Mouse (Mus musculus) limb, embryonic 14.5 days (tissue): ENCODE results near the gene Corin. TPM values are rescaled to one million over a fixed set of nuclear protein-coding genes. Genes with fewer than 3 reads are reported as not detected.

Experiments
- ATAC-seq: fragments of 200-750 bp; cut with Nextera tagmentation; 2 replicates; pipeline ENCODE4 v1.8.0; 2017; ENCODE audit warnings: low read depth, moderate number of reproducible peaks, moderate TSS enrichment; ENCODE audit not compliant: low FRiP score
- DNase-seq: peaks from one replicate; pipeline ENCODE4 v3.0.0-alpha.2; 2015; ENCODE audit warnings: low spot score
- H3K27ac ChIP-seq: fragments of 300-500 bp; sonication (generic); replicated peaks from 2 replicates; pipeline ENCODE4 v1.5.1; 2014; ENCODE audit warnings: low read depth, mild to moderate bottlenecking, low read length, moderate library complexity, mixed read lengths
- H3K27me3 ChIP-seq: fragments of 300-500 bp; sonication (generic); 2 replicates; pipeline ENCODE4 v1.6.1; 2014; ENCODE audit warnings: low read length, mixed read lengths; ENCODE audit not compliant: control insufficient read depth, insufficient read depth
- H3K36me3 ChIP-seq: fragments of 300-500 bp; sonication (generic); 2 replicates; pipeline ENCODE4 v1.6.1; 2014; ENCODE audit warnings: mild to moderate bottlenecking, low read length, moderate library complexity, mixed read lengths; ENCODE audit not compliant: control insufficient read depth, insufficient read depth
- H3K4me1 ChIP-seq: fragments of 300-500 bp; sonication (generic); 2 replicates; pipeline ENCODE4 v1.6.1; 2014; ENCODE audit warnings: antibody characterized with exemption, low read length, mixed read lengths; ENCODE audit not compliant: control insufficient read depth, insufficient read depth
- H3K4me2 ChIP-seq: fragments of 300-500 bp; sonication (generic); replicated peaks from 2 replicates; pipeline ENCODE4 v1.6.1; 2014; ENCODE audit warnings: low read depth, mild to moderate bottlenecking, low read length, moderate library complexity; ENCODE audit not compliant: severe bottlenecking
- H3K4me3 ChIP-seq: fragments of 300-500 bp; sonication (generic); replicated peaks from 2 replicates; pipeline ENCODE4 v1.5.1; 2014; ENCODE audit warnings: low read length
- H3K9ac ChIP-seq: fragments of 300-500 bp; sonication (generic); 2 replicates; pipeline ENCODE4 v1.6.1; 2014; ENCODE audit warnings: mild to moderate bottlenecking, low read depth, low read length, moderate library complexity; ENCODE audit not compliant: severe bottlenecking
- H3K9me3 ChIP-seq: fragments of 300-500 bp; sonication (generic); 2 replicates; pipeline ENCODE4 v1.6.1; 2016; ENCODE audit warnings: low read length; ENCODE audit not compliant: control insufficient read depth
- POLR2A ChIP-seq: fragments of 200-500 bp; IDR thresholded peaks from 2 replicates; pipeline ENCODE4 v1.8.0; 2012; ENCODE audit warnings: inconsistent platforms, mild to moderate bottlenecking, moderate library complexity, borderline replicate concordance; ENCODE audit not compliant: insufficient read depth, insufficient read length; ENCODE audit errors: extremely low read depth
- WGBS: fragments of 180-500 bp; shearing (Covaris S2); extraction: QIAGEN DNeasy Blood & Tissue Kit; methylation state at CpG from one replicate; pipeline ENCODE4 v1.1.7; 2014; 5-methylcytosine and 5-hydroxymethylcytosine counted together
- polyA plus RNA-seq, 2 experiments: library from polyadenylated mRNA; depleted of rRNA in 1 of 2; stranded (reverse) in 1 of 2; unstranded in 1 of 2; fragments of >200 nt; fragmentation: Nextera tagmentation in 1 of 2; extraction: Ambion mirVana in 1 of 2; gene quantifications; 2 replicates each; pipeline versions ENCODE4 v1.2.1 to v1.2.3; 2012 to 2014

The Corin gene
- polyA plus RNA-seq, 2 experiments: 4.2 to 5.3 TPM

- ATAC-seq (no peak), DNase-seq (no peak)
- H3K36me3 ChIP-seq: no peaks in the 10 kb centered on the region
- H3K27me3 ChIP-seq: no peaks in the 10 kb centered on the region
- H3K4me1 ChIP-seq: no peaks in the 10 kb centered on the region
- TF ChIP-seq POLR2A: no peak
- no peak overlapping the region for H3K4me3 ChIP-seq
- H3K9ac ChIP-seq: no peak overlapping the region
- no peaks in the 10 kb centered on the region for H3K9me3 ChIP-seq
- H3K4me2 ChIP-seq: no peak overlapping the region
- no peak overlapping the region for H3K27ac ChIP-seq
These were observed 78.8 kb downstream of the Corin start for GRCm38 (mm10) chr5:72425342-72426010.

- Histone ChIP-seq H3K4me1 (no peaks in the 10 kb centered on the region), H3K4me2 (no peak overlapping the region), H3K27me3 (no peaks in the 10 kb centered on the region), H3K36me3 (no peaks in the 10 kb centered on the region), H3K9me3 (no peaks in the 10 kb centered on the region), H3K9ac (no peak overlapping the region), H3K4me3 (no peak overlapping the region), H3K27ac (no peak overlapping the region)
- WGBS: 58% methylated on average over 10 of the region's 10 CpGs
- ATAC-seq: no peak
- TF ChIP-seq POLR2A: no peak
- no peak for DNase-seq
These were observed 92.4 kb downstream of the Corin start for GRCm38 (mm10) chr5:72411874-72412329.

GRCm38 (mm10) chr5:72410841-72411240, 93.4 kb downstream of the Corin start:
- no peak for TF ChIP-seq POLR2A
- no peak overlapping the region for H3K27ac ChIP-seq
- no peak overlapping the region for H3K9ac ChIP-seq
- no peak overlapping the region for H3K4me3 ChIP-seq
- DNase-seq: no peak
- ATAC-seq: no peak
- H3K27me3 ChIP-seq: no peaks in the 10 kb centered on the region
- H3K4me2 ChIP-seq: no peak overlapping the region
- H3K36me3 ChIP-seq: no peaks in the 10 kb centered on the region
- 90% methylated on average over 3 of the region's 3 CpGs for WGBS
- H3K9me3 ChIP-seq: no peaks in the 10 kb centered on the region
- no peaks in the 10 kb centered on the region for H3K4me1 ChIP-seq

GRCm38 (mm10) chr5:72403376-72403775, 100.9 kb downstream of the Corin start:
- H3K9me3 ChIP-seq: no peaks in the 10 kb centered on the region
- no peak overlapping the region for H3K9ac ChIP-seq
- no peak overlapping the region for H3K4me2 ChIP-seq
- no peaks in the 10 kb centered on the region for H3K36me3 ChIP-seq
- 65% methylated on average over 9 of the region's 9 CpGs for WGBS
- H3K27ac ChIP-seq: no peak overlapping the region
- no peak for TF ChIP-seq POLR2A
- peaks cover 6% of the 10 kb centered on the region for H3K4me1 ChIP-seq
- H3K27me3 ChIP-seq: no peaks in the 10 kb centered on the region
- H3K4me3 ChIP-seq: no peak overlapping the region
- DNase-seq (no peak), ATAC-seq (no peak)

GRCm38 (mm10) chr5:72402913-72403312, 101.4 kb downstream of the Corin start:
- ATAC-seq (no peak), DNase-seq (peak; percentile 5)
- H3K9ac ChIP-seq: no peak overlapping the region
- H3K27me3 ChIP-seq: no peaks in the 10 kb centered on the region
- H3K4me3 ChIP-seq: no peak overlapping the region
- no peak overlapping the region for H3K4me2 ChIP-seq
- H3K36me3 ChIP-seq: no peaks in the 10 kb centered on the region
- no peak for TF ChIP-seq POLR2A
- H3K9me3 ChIP-seq: no peaks in the 10 kb centered on the region
- no peak overlapping the region for H3K27ac ChIP-seq
- WGBS: 39% methylated on average over 5 of the region's 5 CpGs
- peaks cover 6% of the 10 kb centered on the region for H3K4me1 ChIP-seq
